Mouse (Mus musculus) midbrain, postnatal 0 days (tissue): ENCODE measurements around the gene Snx6. TPM values are rescaled to one million over a fixed set of nuclear protein-coding genes. Genes with fewer than 3 reads are reported as not detected.

Experiments used
- ATAC-seq: fragments of 200-750 bp; cut with Nextera tagmentation; 2 replicates; pipeline ENCODE4 v1.8.0; 2017; ENCODE audit warnings: moderate number of reproducible peaks, mild to moderate bottlenecking, moderate TSS enrichment, moderate library complexity; ENCODE audit not compliant: low FRiP score
- DNase-seq: peaks from one replicate; pipeline ENCODE4 v3.0.0-alpha.2; 2015; ENCODE audit warnings: low spot score
- H3K27ac ChIP-seq: fragments of 300-500 bp; sonication (generic); 2 replicates; pipeline ENCODE4 v1.5.1; 2014; ENCODE audit warnings: low read depth, mild to moderate bottlenecking, low read length, mixed read lengths
- H3K27me3 ChIP-seq: fragments of 300-500 bp; sonication (generic); 2 replicates; pipeline ENCODE4 v1.6.1; 2014; ENCODE audit warnings: low read length, control low read depth, mixed read lengths; ENCODE audit not compliant: insufficient read depth
- H3K36me3 ChIP-seq: fragments of 300-500 bp; sonication (generic); 2 replicates; pipeline ENCODE4 v1.6.1; 2014; ENCODE audit warnings: low read length, control low read depth, mixed read lengths; ENCODE audit not compliant: insufficient read depth
- H3K4me1 ChIP-seq: fragments of 300-500 bp; sonication (generic); 2 replicates; pipeline ENCODE4 v1.6.1; 2014; ENCODE audit warnings: mild to moderate bottlenecking, control low read depth, antibody characterized with exemption, low read length, mixed read lengths; ENCODE audit not compliant: insufficient read depth
- H3K4me2 ChIP-seq: fragments of 300-500 bp; sonication (generic); 2 replicates; pipeline ENCODE4 v1.6.1; 2014; ENCODE audit warnings: low read depth, mild to moderate bottlenecking, low read length, mixed read lengths; ENCODE audit not compliant: poor library complexity, severe bottlenecking
- H3K4me3 ChIP-seq: fragments of 300-500 bp; sonication (generic); 2 replicates; pipeline ENCODE4 v1.5.1; 2014; ENCODE audit warnings: low read depth, mild to moderate bottlenecking, low read length, moderate library complexity
- H3K9ac ChIP-seq: fragments of 300-500 bp; sonication (generic); replicated peaks from 2 replicates; pipeline ENCODE4 v1.6.1; 2014; ENCODE audit warnings: mild to moderate bottlenecking, low read length, moderate library complexity, mixed read lengths; ENCODE audit not compliant: poor library complexity, severe bottlenecking
- H3K9me3 ChIP-seq: fragments of 300-500 bp; sonication (generic); 2 replicates; pipeline ENCODE4 v1.6.1; 2016; ENCODE audit warnings: low read length, control low read depth
- CTCF ChIP-seq: IDR thresholded peaks from 2 replicates; pipeline ENCODE4 v1.5.1; 2016; ENCODE audit warnings: antibody characterized with exemption, mild to moderate bottlenecking
- WGBS: fragments of 180-500 bp; shearing (Covaris S2); extraction: QIAGEN DNeasy Blood & Tissue Kit; methylation state at CpG from one replicate; pipeline ENCODE4 v1.1.7; 2014; 5-methylcytosine and 5-hydroxymethylcytosine counted together
- polyA plus RNA-seq: library from polyadenylated mRNA; unstranded; fragments of >200 nt; fragmentation: Nextera tagmentation; extraction: Ambion mirVana; gene quantifications from 2 replicates; pipeline ENCODE4 v1.2.1, GENCODE M21; 2015
- total RNA-seq: library from RNA; depleted of rRNA; stranded (reverse); fragments of >200 nt; gene quantifications from 2 replicates; pipeline ENCODE4 v1.2.3, GENCODE M21; 2014; rRNA removed

The Snx6 gene
- total and polyA plus RNA-seq, 2 experiments from 2014 or later, result 76.8 to 141 TPM

DNA sequence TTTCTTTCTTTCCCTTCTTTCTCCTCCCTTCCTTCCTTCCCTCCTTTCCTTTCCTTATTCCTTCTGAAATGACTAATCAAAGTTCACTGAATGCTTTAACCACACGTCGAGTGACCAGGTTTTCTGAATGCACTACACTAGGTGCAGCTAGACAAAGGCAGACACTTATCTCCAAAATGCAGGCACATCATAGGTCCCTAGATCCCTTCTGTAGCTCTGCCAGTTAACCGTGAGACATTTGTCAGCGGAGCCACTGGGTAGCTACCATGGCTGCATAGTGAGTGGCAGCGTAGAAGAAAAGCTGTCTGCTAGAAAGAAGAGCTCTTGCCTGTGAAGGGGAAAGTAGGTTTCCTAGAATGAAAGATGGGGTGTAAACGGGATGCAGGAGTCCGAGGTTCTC lies 96.1 kb downstream of the Snx6 start:
- no peak for TF ChIP-seq CTCF
- Histone ChIP-seq H3K4me1 (no peaks in the 10 kb centered on the region), H3K36me3 (no peaks in the 10 kb centered on the region), H3K4me3 (no peak overlapping the region), H3K27me3 (no peaks in the 10 kb centered on the region), H3K9me3 (no peaks in the 10 kb centered on the region), H3K4me2 (no peak overlapping the region), H3K27ac (no peak overlapping the region), H3K9ac (no peak overlapping the region)
- no peak for DNase-seq
- 69% methylated on average over 7 of the region's 7 CpGs for WGBS
- ATAC-seq, result no peak

DNA sequence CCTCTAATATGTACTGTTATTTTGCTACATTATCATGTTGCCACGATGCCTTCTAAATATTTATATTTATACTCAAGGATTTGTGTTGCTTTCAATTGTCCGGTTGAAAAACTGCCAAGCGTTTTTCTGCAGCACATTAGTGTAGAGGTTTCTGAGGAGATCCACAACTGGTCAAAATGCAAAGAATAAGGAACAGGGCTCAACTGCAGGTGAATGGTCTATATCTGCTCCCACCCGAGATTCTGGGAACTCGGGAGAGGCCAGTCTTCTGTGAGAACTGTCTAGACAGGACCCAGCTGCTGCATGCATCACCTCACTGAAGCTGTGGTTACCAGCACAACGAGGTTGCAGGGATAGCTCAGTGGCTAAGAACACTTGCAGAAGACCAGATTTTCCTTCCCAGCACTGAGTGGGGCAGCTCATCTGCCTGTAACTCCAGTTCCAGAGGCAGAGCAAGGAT lies 97.7 kb downstream of the Snx6 start:
- H3K36me3 ChIP-seq, result no peaks in the 10 kb centered on the region
- no peak overlapping the region for H3K4me2 ChIP-seq
- H3K27me3 ChIP-seq, result no peaks in the 10 kb centered on the region
- DNase-seq (peak; percentile 8), ATAC-seq (no peak)
- H3K27ac ChIP-seq, result no peak overlapping the region
- no peak overlapping the region for H3K9ac ChIP-seq
- H3K4me1 ChIP-seq, result no peaks in the 10 kb centered on the region
- H3K9me3 ChIP-seq, result no peaks in the 10 kb centered on the region
- H3K4me3 ChIP-seq, result no peak overlapping the region
- 57% methylated on average over 6 of the region's 6 CpGs for WGBS
- TF ChIP-seq CTCF, result no peak

DNA sequence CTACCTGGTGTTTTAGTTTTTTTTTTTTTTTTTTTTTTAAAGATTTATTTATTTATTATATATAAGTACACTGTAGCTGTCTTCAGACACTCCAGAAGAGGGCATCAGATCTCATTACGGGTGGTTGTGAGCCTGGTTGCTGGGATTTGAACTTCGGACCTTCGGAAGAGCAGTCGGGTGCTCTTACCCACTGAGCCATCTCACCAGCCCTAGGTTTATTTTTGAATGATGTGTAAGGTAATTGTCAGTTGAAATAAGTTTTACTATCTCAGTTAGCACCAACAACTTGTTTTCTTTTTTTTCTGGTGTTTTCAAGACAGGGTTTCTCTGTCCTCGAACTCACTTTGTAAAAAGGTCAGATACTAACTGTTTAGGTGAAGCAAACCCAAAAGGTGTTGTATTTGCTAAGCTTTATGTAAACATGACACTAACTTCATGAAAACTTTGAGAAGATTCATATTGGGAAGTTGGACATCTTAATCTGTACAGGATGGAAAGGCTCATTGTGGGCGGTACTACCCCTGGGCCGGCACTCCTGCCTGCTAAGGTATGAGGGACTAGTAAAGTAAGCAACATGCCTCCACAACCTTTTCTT lies 98.4 kb downstream of the Snx6 start:
- peak; percentile 62 for ATAC-seq
- WGBS, result 11% methylated on average over 7 of the region's 7 CpGs
- no peaks in the 10 kb centered on the region for H3K9me3 ChIP-seq
- no peak overlapping the region for H3K4me3 ChIP-seq
- no peak for DNase-seq
- H3K27me3 ChIP-seq, result no peaks in the 10 kb centered on the region
- H3K27ac ChIP-seq, result no peak overlapping the region
- TF ChIP-seq CTCF, result 0 out of 2 replicates have a peak, but pooled peaks have one; percentile 32
- H3K9ac ChIP-seq, result no peak overlapping the region
- H3K4me1 ChIP-seq, result no peaks in the 10 kb centered on the region
- peaks cover 6% of the 10 kb centered on the region; the same call in 1 of the 2 replicates for H3K36me3 ChIP-seq
- no peak overlapping the region for H3K4me2 ChIP-seq

Other genes starting within 250 kb of the Snx6 start
- gene Sptssa, start 139.1 kb downstream of the Snx6 start, total RNA-seq, result 63.0 and 79.1 TPM in 2 replicates
- 200 and 206 TPM in 2 replicates for gene Sptssa, start 139.1 kb downstream of the Snx6 start, polyA plus RNA-seq
- gene Eapp, start 99.8 kb downstream of the Snx6 start, total RNA-seq, result 24.3 and 32.9 TPM in 2 replicates
- 89.8 and 104 TPM in 2 replicates for gene Eapp, start 99.8 kb downstream of the Snx6 start, polyA plus RNA-seq
- gene Cfl2, start 67.2 kb upstream of the Snx6 start, total RNA-seq, result 209 and 212 TPM in 2 replicates
- gene Cfl2, start 67.2 kb upstream of the Snx6 start, polyA plus RNA-seq, result 249 and 256 TPM in 2 replicates
- gene Gm20403, start 190.8 kb upstream of the Snx6 start, total RNA-seq, result not detected in 2 replicates
- gene Gm20403, start 190.8 kb upstream of the Snx6 start, polyA plus RNA-seq, result not detected in 2 replicates
- 2.1 and 4.4 TPM in 2 replicates for gene Baz1a, start 218.6 kb upstream of the Snx6 start, total RNA-seq
- gene Baz1a, start 218.6 kb upstream of the Snx6 start, polyA plus RNA-seq, result 2.0 and 2.6 TPM in 2 replicates